Mouse (Mus musculus) forelimb bud, embryonic 11.5 days (tissue): Measurements from ENCODE around the gene Oas3.

Source experiments
- DNase-seq: peaks from one replicate; pipeline ENCODE4 v3.0.0-alpha.2; 2012; ENCODE audit warnings: low read depth, low spot score

The Oas3 gene

GRCm38 (mm10) chr5:120752786-120753185 is 24.7 kb downstream of the Oas3 start:
- DNase-seq = no peak

GRCm38 (mm10) chr5:120751206-120751605 is 26.3 kb downstream of the Oas3 start:
- no peak for DNase-seq

GRCm38 (mm10) chr5:120749688-120750087 is 27.8 kb downstream of the Oas3 start, which contains the start of gene Oas2:
Oas2 (minus strand) TSS chr5:120749853.
- no peak for DNase-seq

GRCm38 (mm10) chr5:120746451-120746850 is 31.0 kb downstream of the Oas3 start:
- peak; percentile 64 for DNase-seq

GRCm38 (mm10) chr5:120742125-120742524 is 35.3 kb downstream of the Oas3 start:
- peak; percentile 49 for DNase-seq

- DNase-seq = no peak
These were observed 43.0 kb downstream of the Oas3 start for GRCm38 (mm10) chr5:120734380-120734990.

- DNase-seq = no peak
These were observed 43.8 kb downstream of the Oas3 start for GRCm38 (mm10) chr5:120733696-120734095.

GRCm38 (mm10) chr5:120732740-120733139 is 44.7 kb downstream of the Oas3 start:
- no peak for DNase-seq

GRCm38 (mm10) chr5:120729319-120729718 is 48.1 kb downstream of the Oas3 start:
- DNase-seq = no peak

- no peak for DNase-seq
These were observed 51.5 kb downstream of the Oas3 start for GRCm38 (mm10) chr5:120725811-120726455.

- DNase-seq = no peak
These were observed 56.5 kb downstream of the Oas3 start for GRCm38 (mm10) chr5:120721005-120721404.

GRCm38 (mm10) chr5:120718600-120719378 is 58.7 kb downstream of the Oas3 start:
- no peak for DNase-seq

- DNase-seq = no peak
These were observed 60.3 kb downstream of the Oas3 start for GRCm38 (mm10) chr5:120717136-120717535.

GRCm38 (mm10) chr5:120714314-120714713 is 63.1 kb downstream of the Oas3 start:
- peak; percentile 73 for DNase-seq

GRCm38 (mm10) chr5:120712721-120713120 is 64.7 kb downstream of the Oas3 start:
- no peak for DNase-seq

GRCm38 (mm10) chr5:120711827-120712226 is 65.6 kb downstream of the Oas3 start, which contains the start of gene Dtx1:
Dtx1 (minus strand) TSS chr5:120711927.
- no peak for DNase-seq

GRCm38 (mm10) chr5:120711416-120711815 is 66.0 kb downstream of the Oas3 start:
- no peak for DNase-seq

- DNase-seq = no peak
These were observed 66.6 kb downstream of the Oas3 start for GRCm38 (mm10) chr5:120710826-120711248.

- DNase-seq = peak; percentile 46
These were observed 67.2 kb downstream of the Oas3 start for GRCm38 (mm10) chr5:120710161-120710825.

GRCm38 (mm10) chr5:120706976-120707375 is 70.5 kb downstream of the Oas3 start:
- no peak for DNase-seq

- DNase-seq = no peak
These were observed 70.9 kb downstream of the Oas3 start for GRCm38 (mm10) chr5:120706541-120706940.

GRCm38 (mm10) chr5:120704421-120704820 is 73.0 kb downstream of the Oas3 start:
- no peak for DNase-seq
